Mouse (Mus musculus): ENCODE results near the gene Tacr1.

DNA sequence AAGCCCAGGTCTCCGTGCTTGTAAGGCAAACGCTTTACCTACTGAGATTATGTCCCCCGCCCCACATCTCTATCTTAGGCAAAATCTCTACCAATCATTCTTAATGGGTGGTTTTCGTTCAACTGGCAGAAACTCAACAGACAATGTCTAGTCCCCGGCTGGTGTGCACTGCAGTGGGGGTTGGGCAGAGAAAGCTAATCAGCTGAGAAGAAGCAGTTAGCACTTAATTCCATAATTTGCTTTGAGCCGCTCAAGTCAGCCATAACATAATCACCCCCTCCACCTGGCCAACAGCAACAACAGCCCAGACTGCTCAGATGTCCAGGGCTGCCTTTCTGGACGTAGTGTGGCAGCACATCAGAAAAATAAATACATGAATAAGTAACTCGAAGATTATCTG is 202.7 kb downstream of the Tacr1 start:
- TF ChIP-seq CTCF (IDR thresholded peaks at IDR 0.05; ENCODE audit: control insufficient read depth, insufficient read depth, insufficient read length), result no peak
- TF ChIP-seq MAX (IDR thresholded peaks at IDR 0.05), result no peak
- no peak for TF ChIP-seq USF1 (IDR thresholded peaks at IDR 0.05; ENCODE audit: low read depth)
- no peak for TF ChIP-seq CEBPB (IDR thresholded peaks at IDR 0.05; ENCODE audit: low read depth)
- TF ChIP-seq FOSL1 (IDR thresholded peaks at IDR 0.05; ENCODE audit: insufficient read depth, low read length, poor library complexity, severe bottlenecking), result no peak
